Mouse (Mus musculus): Measurements from ENCODE around the gene 4930404N11Rik. TPM values are rescaled to one million over a fixed set of nuclear protein-coding genes. Genes with fewer than 3 reads are reported as not detected.

4930404N11Rik gene
- total RNA-seq, 2 experiments from 2014 or later = 1.6 to 1.9 TPM

DNA sequence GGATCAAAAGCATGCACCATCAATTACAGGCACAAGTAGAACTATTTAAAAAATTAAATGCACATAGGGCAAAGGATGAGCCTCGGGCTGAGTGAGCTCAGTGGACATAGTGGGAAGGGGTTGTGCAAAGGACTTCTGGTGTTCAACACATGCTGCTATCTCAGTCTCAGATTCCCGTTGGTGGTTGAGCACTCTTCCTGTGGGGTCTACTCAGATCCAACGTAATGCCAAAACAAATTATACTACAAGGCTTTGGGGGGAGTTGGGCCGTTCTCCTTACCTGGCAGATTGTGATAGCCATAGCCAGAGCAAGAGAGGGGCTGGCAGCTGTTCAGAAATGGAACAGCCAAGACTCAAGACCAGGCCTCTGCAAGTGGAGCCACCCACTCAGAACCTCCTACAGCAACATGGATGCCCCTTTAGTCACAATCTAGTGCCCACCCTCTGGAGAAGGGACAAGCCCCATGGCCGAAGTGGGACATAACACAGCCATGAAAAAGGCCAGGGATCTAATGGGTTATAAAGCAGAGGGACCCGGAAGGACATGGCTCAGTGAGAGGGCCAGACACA lies 14.3 kb upstream of the 4930404N11Rik start:
- no peak for DNase-seq

DNA sequence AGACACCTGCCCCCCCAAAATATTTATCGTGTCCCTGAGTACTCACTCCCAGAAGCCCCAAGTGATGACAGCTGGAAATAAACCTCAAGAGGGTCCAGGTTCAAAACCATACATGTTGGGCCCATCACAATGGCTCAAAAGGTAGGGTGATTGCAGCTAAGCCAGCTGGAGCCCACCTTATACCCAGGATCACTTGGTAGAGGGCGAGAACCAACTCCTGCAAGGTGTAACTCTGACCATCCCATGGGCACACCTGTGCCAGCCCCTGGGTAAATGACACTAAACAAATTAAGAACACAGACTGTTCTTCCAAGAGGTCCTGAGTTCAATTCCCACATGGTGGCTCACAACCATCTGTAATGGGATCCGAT lies 13.6 kb upstream of the 4930404N11Rik start:
- no peak for DNase-seq

DNA sequence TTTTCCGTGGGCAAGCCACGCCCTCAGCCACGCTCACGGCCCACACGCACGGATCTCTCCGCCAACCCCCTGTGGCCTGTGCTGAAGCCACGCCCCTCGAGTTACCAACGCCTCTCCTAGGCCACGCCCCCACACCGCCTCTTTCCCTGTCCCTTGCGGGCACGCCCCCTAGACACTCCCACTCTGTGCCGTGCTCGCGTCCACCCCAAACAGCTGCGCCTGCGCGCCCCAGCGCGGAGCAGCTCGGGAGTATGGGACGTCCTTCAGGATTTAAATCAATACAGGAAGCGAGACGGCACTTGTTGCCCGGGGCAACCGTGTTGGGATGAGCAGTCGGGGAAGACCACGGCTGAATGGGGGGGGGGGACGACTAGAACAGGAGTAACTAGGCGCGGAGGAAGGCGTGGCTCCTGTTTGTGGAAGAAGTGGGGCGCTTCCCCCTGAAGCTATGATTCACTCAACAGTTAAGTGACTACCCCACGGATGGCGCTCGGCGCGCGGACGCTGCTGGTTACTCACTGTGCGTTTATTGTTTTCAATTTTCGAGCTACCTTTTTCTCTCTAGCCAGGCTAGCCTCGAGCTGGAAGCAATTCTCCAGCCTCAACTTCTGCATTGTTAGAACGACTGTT lies 13.1 kb upstream of the 4930404N11Rik start:
- DNase-seq = peak; percentile 100

DNA sequence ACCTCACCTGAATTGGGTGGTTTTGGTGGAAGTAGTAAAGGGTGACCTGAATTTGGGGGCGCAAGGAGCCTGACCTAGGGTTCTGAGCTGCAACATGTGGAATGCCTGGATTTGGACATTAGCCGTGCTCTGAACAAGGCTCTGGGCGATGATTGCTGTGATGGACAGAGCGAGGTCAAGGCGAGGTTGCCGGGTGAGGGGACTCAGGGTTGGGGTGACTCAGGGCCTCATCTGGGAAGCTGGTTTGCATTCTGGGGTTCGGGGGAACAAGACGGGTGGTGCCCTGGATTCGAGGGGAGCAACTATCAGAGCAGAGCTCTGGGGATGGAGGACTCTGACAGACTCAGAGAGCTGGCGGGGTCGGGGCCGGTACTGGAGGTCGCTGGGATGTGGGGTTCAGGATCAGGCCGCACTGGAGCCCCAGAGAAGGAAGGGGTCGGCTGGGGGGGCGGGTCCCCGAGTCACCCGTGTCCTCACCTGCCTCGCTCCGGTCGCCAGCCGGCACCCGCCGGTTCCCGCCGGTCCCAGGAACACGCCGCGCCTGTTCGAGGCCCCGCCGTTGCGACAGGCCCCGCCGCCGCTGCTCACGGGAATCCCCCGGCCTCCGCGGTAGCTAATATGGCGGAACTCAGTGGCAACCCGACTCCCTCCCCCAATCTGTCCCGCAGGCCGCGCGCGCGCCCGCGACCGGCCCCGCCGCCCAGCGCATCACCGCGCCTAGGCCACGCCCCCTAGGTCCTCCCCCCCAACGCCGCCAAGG lies 12.4 kb upstream of the 4930404N11Rik start, which contains the start of gene Fzr1:
Gene Fzr1 (minus strand): TSS at position 724 of the 760 bp plus-strand sequence.
- DNase-seq = no peak

DNA sequence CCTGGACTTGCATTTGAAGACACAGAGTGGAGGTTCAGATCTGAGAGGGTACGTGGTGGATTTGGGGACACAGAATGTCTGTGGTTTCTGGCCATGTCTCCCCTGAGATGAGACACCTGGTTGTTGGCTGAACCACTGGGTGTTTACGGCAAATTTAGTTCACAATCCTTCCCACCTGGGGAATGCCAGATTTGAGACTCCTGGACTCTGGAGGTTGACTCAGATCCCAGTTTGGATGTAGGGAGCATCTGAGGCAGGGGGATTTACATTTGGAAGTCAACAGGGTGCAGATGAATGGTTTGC lies 11.7 kb upstream of the 4930404N11Rik start:
- DNase-seq = no peak

DNA sequence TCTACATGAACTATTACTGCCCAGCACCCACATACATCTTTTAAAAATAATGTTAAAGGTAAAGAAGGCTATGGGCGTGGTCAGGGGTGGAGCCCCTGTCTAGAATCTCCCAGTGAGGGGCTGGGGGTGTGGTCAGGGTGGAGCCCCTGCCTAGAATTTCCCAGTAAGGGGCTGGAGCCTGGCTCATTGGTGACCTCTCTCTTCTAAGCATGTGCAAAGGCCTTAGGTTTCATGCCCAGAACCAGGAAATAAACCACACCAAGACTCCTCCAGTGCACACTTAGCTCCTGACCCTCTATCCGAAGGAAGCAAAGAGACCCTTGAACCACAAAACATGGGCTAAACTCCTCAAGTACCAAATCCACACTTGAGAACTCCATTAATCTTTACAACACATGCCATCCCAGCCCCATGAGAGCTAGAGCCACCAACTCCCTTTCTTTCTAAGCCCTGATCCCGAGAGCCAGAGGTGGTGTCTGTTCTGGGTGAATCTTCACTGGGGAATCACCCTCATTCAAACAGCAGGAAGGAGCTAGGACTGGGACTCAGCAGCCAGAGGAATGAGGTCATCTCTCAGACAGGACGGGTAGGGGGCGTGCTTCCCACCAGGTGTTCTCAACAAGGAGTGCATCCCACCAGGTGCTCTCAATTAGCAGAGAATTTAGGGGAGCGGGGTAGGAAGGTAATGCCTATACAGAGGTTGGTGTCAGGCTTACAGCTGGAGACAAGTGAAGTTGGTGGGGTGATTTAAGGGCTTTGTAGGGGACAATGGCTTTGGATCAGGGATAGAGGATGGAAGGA lies 11.1 kb upstream of the 4930404N11Rik start:
- DNase-seq = no peak

DNA sequence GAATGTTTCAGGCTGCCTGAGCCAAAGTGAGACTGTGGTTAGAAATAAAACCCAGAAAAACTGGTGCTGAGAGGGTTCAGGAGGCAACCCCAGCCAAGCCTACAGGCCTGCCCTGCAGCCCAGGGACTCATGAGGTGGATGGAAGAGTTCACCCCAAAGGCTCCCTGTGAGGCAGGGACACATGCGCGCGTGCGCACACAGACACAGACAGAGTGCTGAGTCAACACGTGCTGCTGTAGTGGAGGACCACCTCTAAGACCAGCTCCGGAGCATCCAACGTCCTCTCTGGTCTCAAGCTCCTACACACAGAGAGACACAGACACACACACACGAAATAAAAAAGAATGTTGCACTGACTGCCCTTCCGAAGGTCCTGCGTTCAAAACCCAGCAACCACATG lies 9.7 kb upstream of the 4930404N11Rik start:
- DNase-seq = no peak

DNA sequence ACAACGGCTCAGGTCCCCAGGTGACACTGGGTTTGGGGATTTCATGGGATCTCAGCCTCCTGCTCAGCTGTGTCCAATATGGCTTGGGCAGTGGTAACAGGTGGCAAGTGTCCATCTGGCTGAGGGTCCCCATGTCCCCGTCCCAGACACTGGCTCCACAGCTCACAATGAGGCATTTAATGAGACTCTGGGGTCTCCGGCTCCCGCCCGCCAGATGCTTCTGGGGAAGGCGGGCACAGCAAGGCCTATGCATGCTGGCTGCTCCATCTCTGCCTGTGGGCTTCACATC lies 1.5 kb upstream of the 4930404N11Rik start:
- DNase-seq = no peak

DNA sequence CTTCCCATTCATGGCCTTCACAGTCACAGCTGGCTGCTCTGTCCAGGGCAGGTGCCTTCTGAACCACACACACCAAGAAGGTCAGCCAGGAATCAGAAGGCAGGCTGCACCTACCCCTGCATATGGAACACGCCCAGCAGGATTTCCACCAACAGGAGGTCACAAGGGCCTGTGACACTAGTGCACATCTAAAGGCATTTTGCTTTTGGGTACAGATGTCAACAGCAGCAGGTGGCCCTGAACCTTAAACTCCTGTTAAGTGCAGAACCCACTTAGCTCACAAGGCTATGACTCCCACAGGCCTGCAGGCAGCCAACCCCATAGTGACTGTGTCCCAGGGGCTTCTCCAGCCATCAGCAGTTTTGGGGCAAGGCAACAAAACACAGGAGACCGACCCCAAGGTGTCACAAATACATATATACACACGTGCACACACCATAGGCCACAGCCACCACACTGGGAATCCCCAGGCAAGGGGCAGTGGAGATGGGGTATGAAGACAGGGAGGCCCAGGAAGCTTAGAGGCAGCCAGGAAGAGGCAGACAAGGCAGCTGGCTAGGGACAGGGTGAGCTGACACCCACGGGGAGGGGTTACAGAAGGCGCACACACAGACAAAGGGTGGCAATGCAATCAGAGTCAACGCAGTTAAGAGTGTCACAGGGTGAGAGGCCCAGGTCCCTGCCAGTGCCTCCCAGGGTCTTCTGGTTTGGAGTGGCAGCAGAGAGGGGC lies 1.0 kb upstream of the 4930404N11Rik start:
- DNase-seq = no peak

DNA sequence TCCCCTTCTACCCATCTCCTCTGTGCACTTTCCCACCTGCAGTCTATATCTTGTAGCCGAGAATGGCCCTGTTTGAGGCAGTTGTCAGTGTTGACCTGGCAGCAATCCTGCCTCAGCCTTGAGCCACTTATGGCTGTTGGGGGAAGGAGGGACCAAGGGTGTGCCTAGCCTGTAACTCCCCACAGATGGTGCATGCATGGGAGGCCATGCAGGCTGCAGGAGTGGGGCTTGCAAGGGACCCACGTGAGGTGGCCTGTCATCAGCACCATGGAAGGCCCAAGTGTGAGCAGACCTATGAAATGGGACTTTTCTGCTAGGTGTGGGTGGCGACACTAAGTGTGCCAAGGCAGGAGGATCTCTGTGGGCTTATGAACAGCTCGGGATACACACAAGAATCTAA lies 543 bp downstream of the 4930404N11Rik start:
- no peak for DNase-seq

DNA sequence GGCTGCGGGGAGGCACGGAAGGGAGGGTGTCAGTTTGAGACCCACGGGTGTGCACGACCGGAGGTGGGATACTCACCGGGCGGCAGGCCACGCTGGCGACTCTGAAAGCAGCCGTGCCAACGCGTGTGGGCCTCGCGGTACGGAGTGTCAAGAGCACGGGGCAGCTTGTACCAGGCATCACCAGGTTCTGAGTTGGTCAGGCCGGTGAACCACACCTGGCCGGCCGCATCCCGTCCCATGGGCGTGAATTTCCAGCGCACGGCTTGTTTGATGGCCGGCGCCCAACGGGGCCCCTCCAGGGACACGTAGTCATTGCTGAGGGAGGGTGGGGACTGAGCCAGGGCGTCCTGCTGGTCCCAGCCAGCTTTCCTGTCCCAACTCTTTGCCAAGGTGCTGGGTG lies 950 bp downstream of the 4930404N11Rik start:
- no peak for DNase-seq

DNA sequence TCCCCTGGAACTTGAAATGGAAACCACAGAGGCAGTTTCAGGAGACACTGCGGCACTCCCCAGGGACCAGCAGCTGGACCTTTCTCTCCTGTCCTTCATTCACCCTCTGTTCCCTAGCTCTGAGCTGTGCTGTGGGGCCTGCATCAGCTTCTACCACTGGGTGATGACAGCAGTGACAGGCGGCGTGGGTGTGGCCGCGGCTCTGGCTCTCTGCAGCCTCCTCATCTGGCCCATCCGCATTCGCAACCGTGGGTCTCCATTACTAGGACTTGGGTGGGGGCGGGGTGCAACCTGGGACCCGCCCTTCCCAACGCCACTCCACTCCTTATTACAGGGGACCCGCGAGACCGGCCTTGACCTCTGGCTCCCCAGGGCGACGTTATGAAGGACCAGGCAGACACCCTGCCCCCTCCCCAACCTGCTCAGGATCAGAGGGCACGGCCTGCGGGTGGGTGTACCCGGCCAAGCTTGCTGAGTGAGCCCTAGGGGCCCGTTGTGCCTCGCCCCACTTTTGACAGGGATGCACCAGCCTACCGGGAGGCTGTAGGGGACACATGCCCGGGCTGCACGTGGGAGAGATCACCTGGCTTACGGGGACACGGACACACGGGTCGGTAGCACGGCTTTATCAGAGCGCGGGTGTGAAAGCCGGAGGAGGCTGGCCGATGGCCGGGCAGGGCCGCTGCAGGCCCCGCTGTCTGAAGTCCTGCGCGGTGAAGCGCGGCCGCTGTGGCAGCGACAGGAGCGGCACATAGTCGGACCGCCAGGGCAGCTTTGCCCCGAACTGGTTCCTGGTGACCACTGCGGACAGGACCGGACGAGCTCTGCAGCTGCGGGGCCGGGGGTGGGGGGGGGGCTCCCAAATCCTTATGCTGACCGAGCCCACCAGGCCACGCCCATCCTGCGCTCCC lies 1.9 kb downstream of the 4930404N11Rik start:
- DNase-seq = no peak

DNA sequence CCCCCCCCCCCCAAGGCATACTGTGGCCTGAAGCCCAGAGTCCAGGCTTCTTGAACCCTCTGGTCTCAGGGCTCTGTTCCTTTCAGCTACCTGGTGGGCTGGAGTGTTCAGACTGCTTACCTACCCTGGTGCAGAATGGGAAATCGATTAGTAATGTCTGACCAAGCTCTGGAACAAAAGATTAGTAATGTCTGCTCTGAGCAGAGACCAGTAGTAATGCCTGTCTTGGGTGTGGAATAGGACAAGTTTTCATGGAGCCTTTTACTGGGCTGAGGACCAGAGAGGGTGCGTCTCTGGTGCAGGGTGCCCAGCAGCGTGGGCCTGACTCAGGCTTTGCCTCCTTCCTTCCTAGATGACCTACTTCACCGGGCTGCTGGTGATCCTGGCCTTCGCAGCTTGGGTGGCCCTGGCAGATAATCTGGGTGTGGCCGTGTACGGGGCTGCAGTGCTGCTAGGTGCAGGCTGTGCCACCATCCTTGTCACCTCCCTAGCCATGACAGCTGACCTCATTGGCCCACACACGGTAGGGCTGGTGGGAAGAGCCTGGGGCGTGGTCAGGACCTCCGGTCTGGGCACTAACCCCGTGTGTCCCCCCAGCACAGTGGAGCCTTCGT lies 3.2 kb downstream of the 4930404N11Rik start:
- no peak for DNase-seq

DNA sequence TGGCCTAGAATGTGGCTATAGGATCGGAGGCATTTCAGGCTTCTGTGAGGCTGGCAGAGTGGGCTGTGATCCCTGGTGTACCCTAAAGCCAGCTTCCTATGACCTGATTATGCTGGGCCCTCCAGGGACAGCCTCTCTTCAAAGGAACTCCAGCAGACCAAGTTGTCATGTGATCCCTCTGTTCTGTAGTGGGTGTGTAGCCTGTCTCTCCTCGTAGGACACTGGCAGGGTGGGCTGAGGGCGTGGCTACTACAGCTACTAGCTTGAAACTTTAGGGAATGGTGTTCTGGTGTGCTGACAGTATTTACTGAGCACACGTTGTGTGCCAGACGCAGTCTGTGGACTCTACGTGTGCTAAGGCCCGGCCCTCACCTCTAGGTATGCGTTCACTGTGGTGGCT lies 4.9 kb downstream of the 4930404N11Rik start:
- no peak for DNase-seq

DNA sequence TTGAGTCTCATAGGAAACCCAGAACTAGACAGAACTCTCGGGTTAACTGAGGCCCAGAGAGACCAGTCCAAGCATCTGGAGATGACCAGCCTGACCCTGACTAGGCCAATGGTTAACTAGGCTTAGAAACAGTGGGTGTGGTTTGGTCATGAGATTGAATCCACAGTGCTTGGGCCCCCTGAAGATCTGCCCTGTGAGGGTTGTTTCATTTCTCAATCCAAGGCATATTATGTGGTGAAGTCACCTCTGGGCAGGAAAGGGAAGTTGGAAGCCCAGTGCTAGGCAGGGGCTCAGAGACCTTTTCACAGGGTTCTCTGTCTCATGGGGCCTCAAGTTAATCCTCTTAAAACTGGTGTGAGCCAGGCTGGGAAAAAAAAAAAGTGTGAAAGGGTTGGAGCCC lies 6.8 kb downstream of the 4930404N11Rik start:
- DNase-seq = no peak

DNA sequence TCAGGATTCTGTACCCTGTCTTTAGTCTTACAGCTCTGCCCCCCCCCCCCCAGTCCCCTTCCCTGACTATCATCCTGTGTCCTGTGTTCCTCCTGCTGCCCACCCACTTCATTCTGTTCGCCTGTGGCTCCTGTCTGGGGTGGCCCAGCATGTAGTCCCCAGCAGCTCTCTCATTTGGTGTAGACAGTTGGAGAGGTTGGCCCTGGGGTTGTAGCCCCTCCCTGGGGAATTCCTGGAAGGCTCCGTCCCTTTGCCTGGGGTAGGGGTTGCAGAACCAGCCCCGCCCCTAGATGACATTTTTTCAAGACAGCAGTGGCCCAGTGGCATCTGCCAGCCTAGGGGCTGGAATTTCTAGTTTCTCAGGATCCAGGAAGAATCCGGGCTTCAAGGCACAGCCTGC lies 7.4 kb downstream of the 4930404N11Rik start:
- DNase-seq = no peak

DNA sequence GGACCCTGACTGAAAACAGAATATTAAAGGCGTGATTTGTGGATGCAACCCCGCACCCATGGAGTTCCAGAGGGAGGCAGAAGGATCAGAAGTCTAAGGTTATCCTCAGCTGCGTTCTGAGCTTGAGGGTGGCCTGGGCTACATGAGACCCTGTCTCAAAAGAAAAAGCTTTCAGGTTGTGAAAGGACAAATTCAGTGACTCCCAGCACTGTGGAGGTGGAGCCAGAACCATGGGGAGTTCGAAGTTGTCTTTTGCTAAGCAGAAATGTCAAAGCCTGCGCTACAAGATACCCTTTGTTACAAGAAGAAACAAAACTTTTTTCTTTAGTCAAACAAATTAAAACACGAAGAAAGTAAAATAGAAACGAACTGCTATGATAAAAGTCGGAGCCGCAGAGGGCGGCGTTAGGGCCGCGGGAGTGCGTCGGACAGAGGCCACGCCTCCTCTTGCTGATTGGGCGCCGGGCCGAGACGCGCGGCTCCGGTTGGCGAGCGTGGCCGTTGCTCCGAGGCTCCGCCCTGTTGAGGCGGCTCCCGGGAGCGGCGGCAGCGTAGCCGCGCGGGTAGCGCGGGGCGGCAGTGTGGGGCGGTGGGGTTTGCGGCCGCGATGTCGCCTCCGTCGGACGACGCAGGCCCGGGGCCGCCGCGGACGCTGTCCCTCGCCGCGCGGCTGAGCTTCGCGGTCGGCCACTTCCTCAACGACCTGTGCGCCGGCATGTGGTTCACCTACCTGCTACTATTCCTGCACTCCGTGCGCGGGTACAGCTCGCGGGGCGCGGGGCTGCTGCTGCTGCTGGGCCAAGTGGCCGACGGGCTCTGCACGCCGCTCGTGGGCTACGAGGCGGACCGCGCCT lies 8.4 kb downstream of the 4930404N11Rik start, which contains the start of gene Mfsd12:
Gene Mfsd12 (plus strand): TSS at position 501 of the 854 bp plus-strand sequence.
- DNase-seq = peak; percentile 88 to 90

DNA sequence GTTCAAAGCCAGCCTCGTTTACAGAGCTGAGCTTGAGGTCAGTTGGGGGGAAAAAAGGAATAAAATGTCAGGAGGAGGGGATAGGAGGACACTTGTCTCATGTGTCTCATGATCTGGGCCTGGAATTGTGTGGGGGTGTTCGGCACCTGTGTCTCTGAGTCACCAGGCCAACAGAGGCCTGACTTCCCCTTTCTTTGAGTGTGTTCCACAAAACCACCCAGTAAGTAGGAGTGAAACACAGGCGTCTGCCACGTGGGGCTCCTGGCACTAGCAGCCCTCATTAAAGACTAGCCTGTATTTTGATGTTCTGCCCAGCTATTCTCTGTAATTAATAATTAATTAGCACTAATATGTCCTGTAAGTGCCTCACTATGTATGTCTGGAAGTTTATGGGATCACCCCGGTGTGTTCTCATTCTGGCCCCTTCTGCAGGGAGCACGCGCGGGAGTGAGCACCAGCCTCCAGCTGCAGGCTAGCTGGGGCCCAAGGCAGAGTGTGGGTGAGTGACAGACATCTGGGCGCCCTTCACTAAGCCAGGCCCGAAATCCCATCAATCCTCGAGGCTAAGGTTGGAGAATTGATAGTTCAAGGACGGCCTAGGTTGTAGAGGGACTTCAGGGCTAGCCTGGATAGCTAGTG lies 9.1 kb downstream of the 4930404N11Rik start:
- no peak for DNase-seq

DNA sequence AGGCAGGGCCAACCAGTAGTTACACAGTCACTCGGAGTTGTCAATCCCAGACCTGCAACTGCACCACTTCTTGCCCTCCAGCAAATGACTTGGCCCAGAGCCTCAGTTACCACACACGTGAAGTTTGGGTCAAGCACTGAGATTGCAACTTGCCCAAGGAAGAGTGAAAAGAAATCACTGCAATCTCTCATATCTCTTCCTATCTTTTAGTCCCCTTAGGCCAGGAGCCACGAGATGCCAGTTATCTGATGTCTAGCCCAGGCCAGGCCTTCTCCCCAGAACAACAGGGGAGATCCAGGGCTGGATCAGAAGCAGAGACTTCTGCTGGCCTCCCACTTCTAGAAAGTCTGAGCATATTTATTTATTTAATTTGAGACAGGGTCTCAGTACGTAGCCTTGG lies 10.1 kb downstream of the 4930404N11Rik start:
- DNase-seq = no peak

Data from layer of hippocampus, postnatal 36 days (tissue).